17 mouse cellular contexts compared by ENCODE assay signal in genomic region chr19:47319061-47319460, GRCm38 (mm10).
DNase-seq lines count a peak whose midpoint lies in the region; ATAC-seq and TF ChIP-seq lines count a peak whose summit lies in the region.
"Had no signal": no experiment of that assay in that cellular context is flagged by ENCODE, and none has a peak within 500 bp of the region (broad histone marks: within the 10 kb centered on the region; RNA-seq: fewer than 3 reads in every experiment).

No protein-coding gene starts in this region.

- DNase-seq in heart, adult 8-10 months (ENCODE audit: low spot score) = no peak
- no peak for DNase-seq in liver, postnatal 0 days
- DNase-seq in liver, embryonic 11.5 days (ENCODE audit: low spot score) = no peak
- DNase-seq in limb, embryonic 11.5 days (ENCODE audit: low spot score) = no peak
- no peak for DNase-seq in cerebellum, postnatal 10 days
- DNase-seq: cerebellum, adult 9-11 months; gastrocnemius, postnatal 14 days; kidney, postnatal 36 days; layer of hippocampus, postnatal 36 days; liver, embryonic 13.5 days had no signal

- no peak for TF ChIP-seq EP300 in liver, postnatal 0 days (IDR thresholded peaks at IDR 0.05; ENCODE audit: low read depth)

- H3K4me3 ChIP-seq in heart, embryonic 12.5 days = no peak overlapping the region
- H3K4me3 ChIP-seq in liver, postnatal 0 days (ENCODE audit: low read depth, low read length) = no peak overlapping the region
- no peak overlapping the region for H3K4me3 ChIP-seq in liver, embryonic 11.5 days (ENCODE audit: low read depth, low read length)
- H3K4me3 ChIP-seq in brown adipose tissue, adult 24 weeks (ENCODE audit: insufficient read depth, low read depth, low read length) = peak overlapping the region; percentile 55
- no peak overlapping the region for H3K4me3 ChIP-seq in limb, embryonic 11.5 days (ENCODE audit: low read depth, low read length)
- H3K4me3 ChIP-seq in forebrain, embryonic 13.5 days = no peak overlapping the region
- H3K4me3 ChIP-seq: midbrain, embryonic 12.5 days; neural tube, embryonic 12.5 days had no signal

- peaks cover 81% of the 10 kb centered on the region for H3K4me1 ChIP-seq in heart, embryonic 12.5 days (replicated peaks)
- peaks cover 37% of the 10 kb centered on the region for H3K4me1 ChIP-seq in liver, postnatal 0 days (ENCODE audit: insufficient read depth)
- peaks cover 44% of the 10 kb centered on the region for H3K4me1 ChIP-seq in liver, embryonic 11.5 days (replicated peaks; ENCODE audit: control insufficient read depth, insufficient read depth, low read length)
- peaks cover 49% of the 10 kb centered on the region for H3K4me1 ChIP-seq in brown adipose tissue, adult 24 weeks (ENCODE audit: control insufficient read depth, insufficient read depth, insufficient read length, low read length)
- H3K4me1 ChIP-seq in limb, embryonic 11.5 days (ENCODE audit: control insufficient read depth, insufficient read depth, low read length) = peaks cover 46% of the 10 kb centered on the region
- H3K4me1 ChIP-seq in forebrain, embryonic 13.5 days = peaks cover 64% of the 10 kb centered on the region

- H3K4me2 ChIP-seq in heart, embryonic 12.5 days = peak overlapping the region; percentile 48
- H3K4me2 ChIP-seq in liver, postnatal 0 days (ENCODE audit: low read depth, low read length) = 0 out of 2 replicates have a peak overlapping the region, but pooled peaks have one; percentile 9
- H3K4me2 ChIP-seq in liver, embryonic 11.5 days = no peak overlapping the region
- H3K4me2 ChIP-seq in limb, embryonic 11.5 days (ENCODE audit: low read depth, severe bottlenecking) = no peak overlapping the region
- no peak overlapping the region for H3K4me2 ChIP-seq in forebrain, embryonic 13.5 days
- H3K4me2 ChIP-seq: midbrain, embryonic 12.5 days; neural tube, embryonic 12.5 days had no signal

- no peaks in the 10 kb centered on the region for H3K27me3 ChIP-seq in heart, embryonic 12.5 days (replicated peaks)
- H3K27me3 ChIP-seq in liver, postnatal 0 days (ENCODE audit: insufficient read depth, low read length) = no peaks in the 10 kb centered on the region; the same call in 1 of the 2 replicates
- H3K27me3 ChIP-seq in liver, embryonic 11.5 days (replicated peaks; ENCODE audit: control insufficient read depth, insufficient read depth, low read length) = peaks cover 13% of the 10 kb centered on the region
- H3K27me3 ChIP-seq in limb, embryonic 11.5 days (ENCODE audit: control insufficient read depth, insufficient read depth, low read length) = no peaks in the 10 kb centered on the region
- 0 out of 2 replicates have a peak, but pooled peaks cover 3% of the 10 kb centered on the region for H3K27me3 ChIP-seq in forebrain, embryonic 13.5 days
- H3K27me3 ChIP-seq: neural tube, embryonic 12.5 days had no signal

- no peak for ATAC-seq in heart, embryonic 12.5 days (ENCODE audit: insufficient number of reproducible peaks, low FRiP score)
- no peak for ATAC-seq in liver, postnatal 0 days
- ATAC-seq in liver, embryonic 11.5 days (replicated peaks; ENCODE audit: low FRiP score) = no peak
- ATAC-seq in limb, embryonic 11.5 days (ENCODE audit: insufficient number of reproducible peaks, low FRiP score, low TSS enrichment, low read depth) = no peak
- no peak for ATAC-seq in forebrain, embryonic 13.5 days
- ATAC-seq: forebrain, embryonic 16.5 days; hindbrain, postnatal 0 days had no signal

- peak overlapping the region; percentile 16; the same call in 1 of the 2 replicates for H3K9ac ChIP-seq in heart, embryonic 12.5 days
- H3K9ac ChIP-seq in liver, postnatal 0 days (replicated peaks) = no peak overlapping the region
- no peak overlapping the region for H3K9ac ChIP-seq in liver, embryonic 11.5 days (ENCODE audit: low read depth, low read length)
- no peak overlapping the region for H3K9ac ChIP-seq in limb, embryonic 11.5 days (ENCODE audit: low read length)
- no peak overlapping the region for H3K9ac ChIP-seq in forebrain, embryonic 13.5 days
- H3K9ac ChIP-seq: liver, embryonic 13.5 days; midbrain, embryonic 12.5 days; neural tube, embryonic 12.5 days had no signal

- H3K9me3 ChIP-seq in heart, embryonic 12.5 days (replicated peaks) = no peaks in the 10 kb centered on the region
- H3K9me3 ChIP-seq in liver, postnatal 0 days (ENCODE audit: low read length) = no peaks in the 10 kb centered on the region
- H3K9me3 ChIP-seq in liver, embryonic 11.5 days (ENCODE audit: control insufficient read depth, low read length) = no peaks in the 10 kb centered on the region
- H3K9me3 ChIP-seq in limb, embryonic 11.5 days (ENCODE audit: control insufficient read depth, low read length) = no peaks in the 10 kb centered on the region
- H3K9me3 ChIP-seq in forebrain, embryonic 13.5 days (replicated peaks) = no peaks in the 10 kb centered on the region
- H3K9me3 ChIP-seq: liver, embryonic 13.5 days; midbrain, embryonic 12.5 days; neural tube, embryonic 12.5 days had no signal

- WGBS in heart, embryonic 12.5 days = 84% methylated on average over 8 of the region's 8 CpGs
- WGBS in liver, postnatal 0 days (ENCODE audit: insufficient replicate concordance) = 79% methylated on average over 8 of the region's 8 CpGs
- WGBS in liver, embryonic 11.5 days = 84% methylated on average over 8 of the region's 8 CpGs
- 87% methylated on average over 8 of the region's 8 CpGs for WGBS in limb, embryonic 11.5 days
- WGBS in forebrain, embryonic 13.5 days = 89% methylated on average over 8 of the region's 8 CpGs

- no peaks in the 10 kb centered on the region for H3K36me3 ChIP-seq in heart, embryonic 12.5 days
- H3K36me3 ChIP-seq in liver, postnatal 0 days (replicated peaks; ENCODE audit: insufficient read depth, low read length) = no peaks in the 10 kb centered on the region
- H3K36me3 ChIP-seq in liver, embryonic 11.5 days (ENCODE audit: control insufficient read depth, insufficient read depth, low read length) = no peaks in the 10 kb centered on the region
- no peaks in the 10 kb centered on the region for H3K36me3 ChIP-seq in limb, embryonic 11.5 days (ENCODE audit: control insufficient read depth, insufficient read depth, low read length)
- H3K36me3 ChIP-seq in forebrain, embryonic 13.5 days (ENCODE audit: poor library complexity, severe bottlenecking) = no peaks in the 10 kb centered on the region
- H3K36me3 ChIP-seq: liver, embryonic 13.5 days; midbrain, embryonic 12.5 days; neural tube, embryonic 12.5 days had no signal

- no peak for TF ChIP-seq CTCF in liver, postnatal 0 days (IDR thresholded peaks at IDR 0.05; ENCODE audit: low read depth)

- H3K27ac ChIP-seq in heart, embryonic 12.5 days (ENCODE audit: poor library complexity, severe bottlenecking) = peak overlapping the region; percentile 69; the same call in 1 of the 2 replicates
- H3K27ac ChIP-seq in liver, postnatal 0 days (ENCODE audit: low read depth) = no peak overlapping the region
- H3K27ac ChIP-seq in liver, embryonic 11.5 days (ENCODE audit: low read depth, low read length) = no peak overlapping the region
- peak overlapping the region; percentile 82 for H3K27ac ChIP-seq in brown adipose tissue, adult 24 weeks (replicated peaks; ENCODE audit: low read depth, low read length)
- peak overlapping the region; percentile 47; the same call in 1 of the 2 replicates for H3K27ac ChIP-seq in limb, embryonic 11.5 days (replicated peaks; ENCODE audit: low read depth, low read length)
- H3K27ac ChIP-seq in forebrain, embryonic 13.5 days = no peak overlapping the region
- H3K27ac ChIP-seq: hindbrain, postnatal 0 days; liver, embryonic 13.5 days; midbrain, embryonic 12.5 days; neural tube, embryonic 12.5 days had no signal

Comparison
In these comparisons a context has a peak if more than half of its experiments do, and no peak if none do; other contexts are left out.
1. H3K4me2 ChIP-seq: peak in heart, embryonic 12.5 days (single experiment) and liver, postnatal 0 days (single experiment); none in liver, embryonic 11.5 days (single experiment), limb, embryonic 11.5 days (single experiment) and forebrain, embryonic 13.5 days (single experiment).
2. H3K27ac ChIP-seq: peak in heart, embryonic 12.5 days (single experiment), brown adipose tissue, adult 24 weeks (single experiment) and limb, embryonic 11.5 days (single experiment); none in liver, postnatal 0 days (single experiment), liver, embryonic 11.5 days (single experiment) and forebrain, embryonic 13.5 days (single experiment).